Mouse (Mus musculus) layer of hippocampus, adult 2 months (tissue): ENCODE measurements around the gene Ndufs7. TPM values are rescaled to one million over a fixed set of nuclear protein-coding genes. Genes with fewer than 3 reads are reported as not detected.

Source experiments
- DNase-seq, 2 experiments: peaks; one replicate each; pipeline ENCODE4 v3.0.0; 2022; ENCODE audit warnings: low spot score in 2 of 2
- H3K27ac ChIP-seq: fragments of 200-600 bp; 2 replicates; pipeline ENCODE4 v1.8.1; 2022
- H3K4me3 ChIP-seq: fragments of 200-600 bp; 2 replicates; pipeline ENCODE4 v1.8.1; 2022; ENCODE audit warnings: mild to moderate bottlenecking
- CTCF ChIP-seq: fragments of 200-600 bp; conservative IDR thresholded peaks from 2 replicates; pipeline ENCODE4 v1.8.1; 2022; ENCODE audit warnings: antibody characterized with exemption, mild to moderate bottlenecking, moderate library complexity
- total RNA-seq, 2 experiments: library from RNA; stranded (reverse); gene quantifications; 2 replicates each; pipeline ENCODE4 v1.2.3; 2021

The Ndufs7 gene
- total RNA-seq, 2 experiments from 2014 or later = 201 to 210 TPM

GRCm38 (mm10) chr10:80260642-80261584 lies 12.0 kb downstream of the Ndufs7 start, which contains the start of the genes Gamt and Dazap1:
Gamt (minus strand) TSS chr10:80261012.
Dazap1 (plus strand) TSS chr10:80261486.
- peak within 1 kb of the TSS; percentile 95 for H3K27ac ChIP-seq
- peak within 1 kb of the TSS; percentile 68 for H3K4me3 ChIP-seq
- TF ChIP-seq CTCF = no peak
- DNase-seq = peak; percentile 89 to 92

DNA sequence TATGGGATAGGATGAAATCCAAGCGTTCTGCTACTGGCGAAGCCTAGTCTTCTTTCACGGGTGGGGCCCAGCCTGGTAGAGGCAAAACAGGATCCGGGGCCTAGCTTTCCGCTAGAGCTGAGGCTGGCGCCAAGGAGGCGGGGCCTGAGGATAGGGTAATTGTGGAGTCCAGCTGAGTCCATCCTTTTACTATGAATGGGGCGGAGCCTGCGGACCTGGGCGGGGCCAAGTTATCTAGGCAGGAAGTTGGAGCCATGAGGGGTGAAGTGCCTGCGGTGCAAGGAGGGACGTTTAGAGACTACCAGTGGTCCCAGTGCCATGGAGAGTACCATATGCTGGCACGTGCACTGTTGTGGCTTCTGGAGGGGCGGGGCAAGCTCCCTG lies 12.7 kb downstream of the Ndufs7 start:
- peak overlapping the region; percentile 68 for H3K4me3 ChIP-seq
- TF ChIP-seq CTCF = no peak
- DNase-seq = peak; percentile 82 to 87
- peak overlapping the region; percentile 95 for H3K27ac ChIP-seq

DNA sequence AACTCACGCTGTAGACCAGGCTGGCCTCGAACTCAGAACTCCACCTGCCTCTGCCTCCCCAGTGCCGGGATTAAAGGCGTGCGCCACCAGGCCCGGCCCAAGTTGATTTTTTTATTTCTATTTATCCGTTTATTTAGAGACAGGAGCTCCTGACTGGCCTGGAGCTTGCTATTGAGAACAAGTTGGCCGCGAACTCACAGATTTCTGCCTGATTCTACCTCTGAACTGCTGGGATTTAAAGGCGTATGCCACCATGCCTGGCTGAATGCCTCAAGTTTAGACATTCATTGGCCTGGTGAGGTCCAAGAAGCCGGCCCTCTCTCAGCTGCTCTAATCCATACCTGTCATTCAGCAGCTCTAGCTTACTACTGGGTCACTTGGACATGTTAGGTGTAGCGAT lies 13.2 kb downstream of the Ndufs7 start:
- Histone ChIP-seq H3K27ac (peak overlapping the region; percentile 95), H3K4me3 (peak overlapping the region; percentile 68; the same call in 1 of the 2 replicates)
- no peak for DNase-seq
- TF ChIP-seq CTCF = no peak

DNA sequence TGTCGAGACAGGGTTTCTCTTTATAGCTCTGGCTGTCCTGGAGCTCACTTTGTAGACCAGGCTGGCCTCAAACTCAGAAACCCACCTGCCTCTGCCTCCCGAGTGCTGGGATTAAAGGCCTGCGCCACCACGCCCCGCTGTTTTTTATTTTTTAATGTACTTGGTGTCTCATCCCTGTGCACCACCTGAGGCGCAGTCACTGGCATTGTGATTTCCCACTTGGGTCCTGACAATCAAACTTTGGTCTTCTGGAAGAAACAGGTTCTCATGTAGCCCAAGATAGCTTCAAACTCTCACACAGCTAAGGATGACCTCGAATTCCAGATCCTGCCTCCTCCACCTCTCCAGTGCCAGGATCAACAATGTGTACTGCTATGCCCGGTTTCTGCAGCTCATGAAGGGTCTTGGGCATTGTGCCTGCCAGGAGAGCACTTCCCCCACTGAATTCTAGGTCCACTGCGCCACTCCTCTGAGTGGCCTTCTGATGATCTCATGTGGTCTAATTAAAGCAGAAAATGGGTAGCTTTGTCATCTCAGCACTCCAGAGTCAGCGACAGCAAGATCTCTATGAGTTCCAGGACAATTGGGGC lies 13.9 kb downstream of the Ndufs7 start:
- no peak for TF ChIP-seq CTCF
- Histone ChIP-seq H3K4me3 (no peak overlapping the region), H3K27ac (no peak overlapping the region)
- no peak for DNase-seq

DNA sequence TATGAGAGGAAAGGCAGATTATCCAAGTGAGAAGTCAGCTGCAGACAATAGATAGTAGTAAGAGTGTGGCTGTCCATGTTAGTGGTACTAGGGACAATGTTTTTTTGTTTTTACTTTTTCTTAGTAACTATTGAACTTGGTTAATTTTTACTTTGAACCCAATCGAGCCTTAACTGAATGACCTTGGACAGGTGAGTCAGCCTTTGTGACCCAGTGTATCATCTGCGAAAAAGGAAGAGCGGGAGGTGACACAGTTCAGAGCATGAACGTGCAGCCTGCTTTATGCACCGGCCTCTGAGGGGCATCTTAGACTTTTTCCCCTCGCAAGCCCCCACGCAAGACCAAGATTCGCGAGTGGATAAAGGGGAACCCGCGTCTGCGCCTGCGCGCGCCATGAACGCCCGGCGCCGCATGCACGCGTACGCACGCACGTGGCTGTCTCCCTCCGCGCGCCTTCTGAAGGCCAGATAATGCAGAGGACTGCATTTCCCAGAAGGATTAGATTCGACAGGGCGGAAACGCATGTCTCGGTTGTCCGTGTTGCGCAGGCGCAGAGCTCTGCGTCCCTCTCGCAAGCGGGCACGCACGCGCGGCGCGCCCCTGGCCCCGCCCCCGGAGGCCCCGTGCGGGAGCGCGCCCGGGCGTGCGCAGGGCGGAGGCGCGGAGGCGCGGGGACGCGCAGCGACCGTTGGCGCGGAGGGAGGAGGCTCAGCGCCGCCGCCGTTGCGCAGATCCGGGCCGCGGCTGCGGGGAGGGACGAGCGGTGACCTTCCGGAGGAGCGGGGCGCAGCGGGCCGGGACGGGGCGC lies 15.6 kb downstream of the Ndufs7 start:
- Histone ChIP-seq H3K4me3 (peak overlapping the region; percentile 89), H3K27ac (peak overlapping the region; percentile 99)
- TF ChIP-seq CTCF = no peak
- DNase-seq = peak; percentile 98 to 99

- TF ChIP-seq CTCF = no peak
- no peak for DNase-seq
- Histone ChIP-seq H3K4me3 (peak overlapping the region; percentile 89), H3K27ac (peak overlapping the region; percentile 99)
Measured at GRCm38 (mm10) chr10:80265149-80265486, 16.2 kb downstream of the Ndufs7 start.

- Histone ChIP-seq H3K27ac (peak overlapping the region; percentile 62; the same call in 1 of the 2 replicates), H3K4me3 (no peak overlapping the region)
- no peak for DNase-seq
- no peak for TF ChIP-seq CTCF
Measured at GRCm38 (mm10) chr10:80270099-80270498, 21.2 kb downstream of the Ndufs7 start.

- peak overlapping the region; percentile 62; the same call in 1 of the 2 replicates for H3K27ac ChIP-seq
- DNase-seq = no peak
- H3K4me3 ChIP-seq = no peak overlapping the region
- no peak for TF ChIP-seq CTCF
Measured at GRCm38 (mm10) chr10:80270734-80271181, 21.8 kb downstream of the Ndufs7 start.

GRCm38 (mm10) chr10:80271186-80271843 lies 22.4 kb downstream of the Ndufs7 start:
- no peak for DNase-seq
- TF ChIP-seq CTCF = no peak
- Histone ChIP-seq H3K4me3 (no peak overlapping the region), H3K27ac (peak overlapping the region; percentile 62; the same call in 1 of the 2 replicates)

DNA sequence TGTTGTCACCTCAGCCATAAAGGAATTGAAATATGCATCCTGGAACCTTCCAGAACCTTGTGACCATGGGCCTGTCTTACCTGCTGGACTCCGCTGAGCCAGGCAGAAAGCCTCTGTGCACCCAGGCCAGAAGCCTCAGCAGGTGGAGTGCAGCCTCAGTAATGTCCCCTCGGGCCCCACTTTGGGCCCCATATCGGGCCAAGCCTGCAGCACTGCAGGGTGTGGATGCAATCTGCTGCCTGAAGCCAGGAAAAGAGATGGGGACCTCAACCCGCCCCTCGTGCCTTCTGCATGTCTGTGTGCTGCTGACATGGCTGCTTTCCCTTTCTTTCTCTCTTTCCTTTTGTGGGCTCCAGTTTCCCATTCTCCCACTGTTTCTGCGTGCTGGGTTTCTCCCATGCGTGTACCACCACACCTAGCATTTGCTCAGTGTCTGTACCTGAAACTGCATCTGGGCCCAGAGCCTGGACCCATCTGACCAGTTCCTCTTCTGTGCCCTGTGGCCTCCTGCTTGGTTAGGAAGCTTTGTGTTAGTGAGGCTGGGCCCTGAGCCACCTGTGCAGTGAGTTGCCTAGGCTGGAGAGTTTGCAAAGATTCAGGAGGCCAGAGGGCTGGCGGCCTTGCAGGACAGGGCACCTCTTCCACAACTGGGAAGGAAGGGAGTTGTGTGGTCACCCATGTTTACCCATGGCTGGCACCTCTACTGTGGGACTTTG lies 23.1 kb downstream of the Ndufs7 start:
- no peak overlapping the region for H3K27ac ChIP-seq
- DNase-seq = no peak
- TF ChIP-seq CTCF = no peak
- H3K4me3 ChIP-seq = no peak overlapping the region

- Histone ChIP-seq H3K4me3 (no peak overlapping the region), H3K27ac (peak overlapping the region; percentile 28; the same call in 1 of the 2 replicates)
- DNase-seq = no peak
- TF ChIP-seq CTCF = no peak
Measured at GRCm38 (mm10) chr10:80273847-80274246, 24.9 kb downstream of the Ndufs7 start.
